23 mouse cellular contexts compared by ENCODE assay signal in the genomic region with DNA sequence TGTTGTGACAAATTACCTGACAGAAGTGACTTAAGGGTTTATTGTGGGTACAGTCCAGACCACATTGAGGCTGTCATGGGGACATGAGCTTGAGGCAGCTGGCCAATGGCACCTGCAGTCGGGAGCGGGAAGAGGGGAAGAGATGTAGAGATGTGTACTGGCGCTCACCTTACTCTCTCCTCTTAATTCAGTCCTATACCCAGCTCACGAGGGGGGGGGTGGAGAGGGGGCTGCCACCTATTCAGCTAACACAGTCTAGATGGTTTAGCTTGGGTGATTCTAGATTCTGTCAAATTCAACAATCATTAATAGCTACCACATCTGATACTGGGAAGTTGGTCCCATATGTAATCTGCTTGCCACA. TPM values are rescaled to one million over a fixed set of nuclear protein-coding genes. Genes with fewer than 3 reads are reported as not detected.
DNase-seq lines count a peak whose midpoint lies in the region; ATAC-seq and TF ChIP-seq lines count a peak whose summit lies in the region.
"Had no signal": no experiment of that assay in that cellular context is flagged by ENCODE, and none has a peak within 500 bp of the region (broad histone marks: within the 10 kb centered on the region; RNA-seq: fewer than 3 reads in every experiment).

No protein-coding gene starts in this region.

- H3K4me3 ChIP-seq in kidney, embryonic 15.5 days (replicated peaks), result no peak overlapping the region
- H3K4me3 ChIP-seq in kidney, postnatal 0 days (replicated peaks; ENCODE audit: low read depth, low read length), result no peak overlapping the region
- H3K4me3 ChIP-seq in kidney, adult 2 months (ENCODE audit: insufficient read depth, low read depth, low read length), result no peak overlapping the region
- H3K4me3 ChIP-seq: embryonic facial prominence, embryonic 10.5 days; embryonic facial prominence, embryonic 12.5 days; forebrain, embryonic 13.5 days; forebrain, embryonic 15.5 days had no signal

- TF ChIP-seq CTCF in kidney, postnatal 0 days (IDR thresholded peaks at IDR 0.05; ENCODE audit: low read depth), result no peak
- TF ChIP-seq CTCF in kidney, adult 2 months (conservative IDR thresholded peaks at IDR 0.05; ENCODE audit: insufficient read depth, insufficient read length, low read depth, low read length), result no peak

- WGBS in kidney, embryonic 15.5 days, result 71% methylated on average over 4 of the region's 4 CpGs
- 67% methylated on average over 4 of the region's 4 CpGs for WGBS in kidney, postnatal 0 days
- 58% methylated on average over 4 of the region's 4 CpGs for WGBS in kidney, adult 2 months

- no peaks in the 10 kb centered on the region for H3K9me3 ChIP-seq in kidney, embryonic 15.5 days (replicated peaks)
- H3K9me3 ChIP-seq in kidney, postnatal 0 days (replicated peaks; ENCODE audit: low read length), result no peaks in the 10 kb centered on the region
- H3K9me3 ChIP-seq: embryonic facial prominence, embryonic 12.5 days; forebrain, embryonic 13.5 days; forebrain, embryonic 15.5 days had no signal

- ATAC-seq in kidney, embryonic 15.5 days (replicated peaks; ENCODE audit: low FRiP score), result peak; percentile 50
- ATAC-seq in kidney, postnatal 0 days (replicated peaks; ENCODE audit: low FRiP score, low read depth), result peak; percentile 38
- ATAC-seq: activated CD4-positive, CD25-positive, alpha-beta regulatory T cell, adult 4 months; forebrain, embryonic 13.5 days; forebrain, embryonic 15.5 days; forebrain, postnatal 0 days had no signal

- 0 out of 2 replicates have a peak, but pooled peaks cover 4% of the 10 kb centered on the region for H3K27me3 ChIP-seq in kidney, embryonic 15.5 days
- H3K27me3 ChIP-seq in kidney, postnatal 0 days (ENCODE audit: insufficient read depth, low read length), result no peaks in the 10 kb centered on the region
- no peaks in the 10 kb centered on the region for H3K27me3 ChIP-seq in kidney, adult 2 months (replicated peaks; ENCODE audit: control insufficient read depth, insufficient read depth, low read length)
- H3K27me3 ChIP-seq: embryonic facial prominence, embryonic 12.5 days; forebrain, embryonic 13.5 days; forebrain, embryonic 15.5 days had no signal

- H3K36me3 ChIP-seq in kidney, embryonic 15.5 days, result no peaks in the 10 kb centered on the region
- no peaks in the 10 kb centered on the region for H3K36me3 ChIP-seq in kidney, postnatal 0 days (ENCODE audit: insufficient read depth, low read length)
- no peaks in the 10 kb centered on the region for H3K36me3 ChIP-seq in kidney, adult 2 months (ENCODE audit: control insufficient read depth, insufficient read depth, low read length)
- H3K36me3 ChIP-seq: embryonic facial prominence, embryonic 10.5 days; embryonic facial prominence, embryonic 12.5 days; forebrain, embryonic 15.5 days had no signal

- no peak for TF ChIP-seq POLR2A in kidney, adult 2 months (IDR thresholded peaks at IDR 0.05; ENCODE audit: low read depth, low read length)

- no peak for DNase-seq in kidney, adult 9 months
- no peak for DNase-seq in kidney, postnatal 0 days (ENCODE audit: low spot score)
- no peak for DNase-seq in kidney, adult 2 months
- DNase-seq in heart, adult 8-10 months (ENCODE audit: low spot score), result no peak
- DNase-seq: adrenal gland, adult 8-10 months; adrenal gland, postnatal 14 days; adrenal gland, postnatal 36 days; cerebellum, adult 11-12 months; cerebellum, adult 2 months; cerebellum, adult 9-10 months; cerebellum, postnatal 10 days; cerebellum, postnatal 25 days; forebrain, postnatal 0 days had no signal

- H3K27ac ChIP-seq in kidney, embryonic 15.5 days, result peak overlapping the region; percentile 38; the same call in 1 of the 2 replicates
- H3K27ac ChIP-seq in kidney, postnatal 0 days, result no peak overlapping the region
- H3K27ac ChIP-seq in kidney, adult 2 months (ENCODE audit: insufficient read depth, low read depth, low read length), result no peak overlapping the region
- H3K27ac ChIP-seq: embryonic facial prominence, embryonic 10.5 days; embryonic facial prominence, embryonic 12.5 days; forebrain, embryonic 13.5 days; forebrain, embryonic 15.5 days had no signal

- H3K4me1 ChIP-seq in kidney, embryonic 15.5 days, result 0 out of 2 replicates have a peak, but pooled peaks cover 5% of the 10 kb centered on the region
- no peaks in the 10 kb centered on the region for H3K4me1 ChIP-seq in kidney, postnatal 0 days (replicated peaks; ENCODE audit: insufficient read depth, low read length)
- peaks cover 4% of the 10 kb centered on the region; the same call in 1 of the 2 replicates for H3K4me1 ChIP-seq in kidney, adult 2 months (ENCODE audit: control insufficient read depth, insufficient read depth, low read length)
- H3K4me1 ChIP-seq: forebrain, embryonic 13.5 days; forebrain, embryonic 15.5 days had no signal

- no peak overlapping the region for H3K9ac ChIP-seq in kidney, embryonic 15.5 days
- H3K9ac ChIP-seq in kidney, postnatal 0 days (ENCODE audit: low read depth, low read length), result no peak overlapping the region
- H3K9ac ChIP-seq: embryonic facial prominence, embryonic 12.5 days; forebrain, embryonic 13.5 days; forebrain, embryonic 15.5 days; forebrain, postnatal 0 days had no signal

- H3K4me2 ChIP-seq in kidney, embryonic 15.5 days, result no peak overlapping the region
- no peak overlapping the region for H3K4me2 ChIP-seq in kidney, postnatal 0 days (ENCODE audit: low read length)
- H3K4me2 ChIP-seq: embryonic facial prominence, embryonic 12.5 days; forebrain, embryonic 13.5 days; forebrain, embryonic 15.5 days had no signal

RNA-seq across cellular contexts. Expression of a gene that starts 28.1 kb away (rescaled TPM):
- polyA plus RNA-seq in kidney, embryonic 15.5 days (2015; fragmentation: Nextera tagmentation; extraction: Ambion mirVana), result 0.43 and 0.57 TPM in 2 replicates
- polyA plus RNA-seq in kidney, postnatal 0 days (2015; fragmentation: Nextera tagmentation; extraction: Ambion mirVana), result 3.9 TPM in 2 replicates
- polyA plus RNA-seq in kidney, adult 2 months (2012; rRNA removed), result 2.9 and 3.1 TPM in 2 replicates
- under 1 TPM in 1 of 4 experiments, not detected in 3; 0.09 TPM for total RNA-seq in heart, adult 8-10 months (2022)
- total RNA-seq: adrenal gland, adult 18-20 months; adrenal gland, adult 8-10 months; adrenal gland, postnatal 36 days; MEL had no signal
- polyA plus RNA-seq: activated CD4-positive, CD25-positive, alpha-beta regulatory T cell, adult 4 months; cortical plate, adult 2 months; forebrain, embryonic 11.5 days; forebrain, embryonic 13.5 days; forebrain, embryonic 15.5 days; forebrain, postnatal 0 days had no signal
